Mouse (Mus musculus) cerebellum, adult 18-20 months (tissue): Measurements from ENCODE around the gene Oas1a.
"Not testable (repeated sequence)": the region's sequence is repeated elsewhere in the genome, so short reads cannot be mapped to it uniquely, and the experiment has no call there.

Source experiments
- DNase-seq, 2 experiments: peaks; one replicate each; pipeline ENCODE4 v3.0.0; 2021

Oas1a gene

DNA sequence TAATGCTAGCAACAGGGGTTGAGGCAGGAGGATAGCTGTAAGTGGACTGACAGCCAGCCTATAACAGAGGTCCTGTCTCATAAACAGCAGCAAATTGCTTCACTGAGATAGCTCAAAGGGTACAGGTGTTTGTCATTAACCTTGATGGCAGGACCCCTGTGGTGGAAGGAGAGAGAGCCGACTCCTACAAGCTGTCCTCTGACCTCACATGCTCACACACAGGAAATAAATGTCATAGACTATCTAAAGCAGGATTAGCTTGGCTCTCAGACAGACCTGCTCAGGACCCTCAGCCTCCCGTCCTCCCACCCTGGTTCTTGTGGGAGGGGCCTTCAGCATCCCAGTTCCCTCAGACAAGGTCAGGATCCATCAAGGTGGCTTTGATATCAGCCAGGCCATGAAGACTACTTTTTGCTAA is 15.1 kb downstream of the Oas1a start:
- DNase-seq = no peak

DNA sequence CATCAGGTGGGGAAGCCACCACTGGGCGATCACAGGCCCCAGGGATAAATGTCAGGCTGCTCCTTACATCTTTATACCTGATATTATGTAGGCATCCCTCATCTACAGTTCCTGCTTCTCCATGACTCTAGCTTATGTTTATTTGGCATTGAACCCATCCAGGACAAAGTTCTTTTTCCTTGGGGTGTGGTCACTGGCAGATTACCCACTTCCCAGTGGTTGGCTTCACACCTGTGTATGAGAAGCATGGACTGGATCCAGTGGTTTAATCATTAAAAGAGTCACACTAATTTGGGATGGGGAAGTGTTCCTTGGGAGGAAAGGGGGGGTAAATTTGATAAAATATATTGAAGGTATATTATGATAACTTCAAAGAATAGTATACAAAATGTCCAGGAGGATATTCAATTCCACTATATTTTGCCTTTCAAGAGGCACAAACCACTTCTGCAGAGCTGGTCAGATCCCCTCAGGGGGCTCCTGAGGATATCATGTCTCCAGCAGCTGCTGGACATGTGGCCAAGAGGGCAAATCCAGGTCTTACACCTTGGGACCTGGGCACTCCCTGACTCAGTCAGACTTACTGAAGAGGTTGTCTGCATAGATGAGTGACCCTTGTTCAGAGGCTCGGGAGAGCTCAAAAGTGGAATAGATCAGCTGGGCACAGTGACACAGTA is 15.6 kb downstream of the Oas1a start:
- not testable (repeated sequence) for DNase-seq

DNA sequence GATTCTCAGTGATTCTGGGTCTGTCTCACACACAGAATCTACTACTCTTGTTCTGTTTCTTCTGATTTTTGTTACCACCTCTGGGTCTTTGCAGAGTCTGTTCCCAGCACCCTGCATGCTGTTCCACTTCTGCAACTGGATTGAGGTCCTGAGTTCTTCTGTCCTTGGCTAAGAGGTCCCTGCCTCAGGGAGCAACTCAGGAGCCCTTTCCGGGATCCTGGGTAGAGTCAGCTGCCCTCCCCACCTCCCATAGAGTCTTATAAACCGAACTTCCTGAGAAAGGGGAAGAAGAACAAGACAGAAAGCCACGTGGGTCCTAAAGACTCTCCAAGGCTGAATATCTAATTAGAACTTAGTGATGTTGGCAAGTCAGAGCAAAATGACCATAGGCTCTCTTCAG is 16.3 kb downstream of the Oas1a start:
- no peak for DNase-seq

DNA sequence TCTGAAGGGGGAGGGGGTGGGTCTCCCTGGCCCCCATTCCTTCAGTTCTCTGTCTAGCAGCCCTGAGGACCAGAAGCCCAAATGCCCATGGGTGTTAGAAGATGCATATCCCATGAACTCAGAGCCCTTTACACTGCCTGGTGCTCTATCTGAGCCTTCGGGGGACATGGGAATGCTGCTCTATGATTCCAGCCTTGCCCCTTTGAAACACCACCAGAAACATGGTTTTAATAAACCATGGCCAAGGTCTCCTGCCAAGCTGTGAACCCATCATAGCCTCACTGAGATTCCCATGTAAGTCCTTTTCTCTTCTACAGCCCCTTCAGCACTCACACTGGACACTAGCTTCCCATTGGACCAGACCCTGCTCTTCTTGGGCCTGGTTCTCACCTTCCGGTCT is 17.3 kb downstream of the Oas1a start:
- no peak for DNase-seq

DNA sequence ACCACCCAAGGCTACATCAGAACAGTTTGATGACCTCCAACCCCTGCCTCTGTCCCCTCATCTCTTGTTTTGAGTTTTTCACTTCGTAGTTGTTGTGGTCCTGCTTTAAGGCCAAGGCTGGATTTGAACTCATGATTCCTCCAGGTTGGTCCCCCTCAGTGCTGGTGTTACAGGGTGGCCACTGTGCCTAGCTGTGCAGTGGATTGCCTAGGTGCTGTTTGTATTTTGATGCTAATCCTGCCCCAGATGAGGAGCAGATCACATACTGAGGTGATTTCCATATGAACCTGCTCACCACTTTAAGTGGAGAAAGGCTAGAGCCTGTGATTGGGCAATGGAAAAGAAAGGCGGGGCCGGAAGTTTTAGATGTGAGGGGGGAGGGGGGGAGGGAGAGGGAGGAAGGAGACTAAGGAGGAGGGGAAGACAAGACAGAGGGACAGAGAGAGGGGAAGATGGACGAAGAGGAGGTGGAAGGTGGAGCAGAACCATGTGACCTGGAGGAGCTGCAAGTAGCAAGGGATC is 19.0 kb downstream of the Oas1a start:
- not testable (repeated sequence) for DNase-seq

DNA sequence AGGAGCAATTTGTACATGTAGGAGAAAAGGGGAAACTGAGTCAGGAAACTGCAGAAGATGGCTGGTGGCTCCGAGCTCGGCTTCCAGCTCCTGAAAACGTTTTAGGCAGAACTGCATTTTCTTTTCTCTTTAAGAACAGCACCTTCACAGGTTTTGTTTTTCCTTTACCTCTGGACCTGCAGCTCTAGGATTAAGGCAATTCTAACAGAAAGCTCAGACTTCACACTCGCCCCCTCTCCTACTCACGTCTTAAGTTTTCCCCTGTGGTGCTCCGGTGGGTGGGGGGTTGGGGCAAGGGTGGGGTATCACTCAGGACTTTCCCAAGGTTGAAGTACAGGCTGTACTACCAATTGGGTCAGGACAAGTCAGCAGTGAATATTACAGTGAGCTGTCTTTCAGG is 19.5 kb downstream of the Oas1a start:
- no peak for DNase-seq

DNA sequence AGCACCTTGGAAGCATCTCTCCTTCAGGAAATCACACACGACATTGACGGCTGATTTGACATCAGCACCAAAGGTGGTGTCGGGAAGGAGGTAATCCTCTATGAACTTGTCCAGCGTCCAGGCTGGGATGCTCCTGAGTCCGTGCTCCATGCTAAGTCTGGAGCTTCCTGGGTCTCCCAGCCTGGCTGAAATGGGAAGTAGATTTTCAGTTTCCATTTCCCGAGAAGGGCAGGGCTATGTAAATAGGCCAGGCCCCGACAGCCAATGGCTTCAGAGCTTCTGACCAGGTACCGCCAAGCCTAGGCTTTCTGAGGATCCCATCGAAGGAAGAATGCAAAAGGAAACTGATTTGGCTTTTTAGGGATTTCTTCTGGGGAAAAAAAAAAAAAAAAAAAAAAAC is 19.9 kb downstream of the Oas1a start, which contains the start of gene Oas1g:
Oas1g (minus strand) TSS at position 201 of the 400 bp plus-strand sequence.
- not testable (repeated sequence) for DNase-seq

DNA sequence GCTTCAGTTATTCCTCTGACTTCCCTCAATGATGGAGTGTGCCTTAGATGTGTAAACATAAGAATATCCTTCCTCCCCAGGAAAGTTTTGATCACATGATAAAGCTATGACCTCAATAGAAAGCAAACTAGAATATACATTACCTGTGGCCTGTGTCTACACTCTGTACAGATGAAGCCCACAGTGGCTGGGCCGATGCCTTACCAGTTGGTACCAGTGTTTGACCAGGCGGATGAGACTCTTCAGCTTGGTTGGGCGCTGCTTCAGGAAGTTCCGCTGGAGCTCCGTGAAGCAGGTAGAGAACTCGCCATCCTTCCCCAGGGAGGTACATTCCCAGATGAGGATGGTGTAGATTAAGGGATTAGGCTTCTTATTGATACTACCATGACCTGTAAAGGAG is 25.6 kb downstream of the Oas1a start:
- DNase-seq = not testable (repeated sequence)

DNA sequence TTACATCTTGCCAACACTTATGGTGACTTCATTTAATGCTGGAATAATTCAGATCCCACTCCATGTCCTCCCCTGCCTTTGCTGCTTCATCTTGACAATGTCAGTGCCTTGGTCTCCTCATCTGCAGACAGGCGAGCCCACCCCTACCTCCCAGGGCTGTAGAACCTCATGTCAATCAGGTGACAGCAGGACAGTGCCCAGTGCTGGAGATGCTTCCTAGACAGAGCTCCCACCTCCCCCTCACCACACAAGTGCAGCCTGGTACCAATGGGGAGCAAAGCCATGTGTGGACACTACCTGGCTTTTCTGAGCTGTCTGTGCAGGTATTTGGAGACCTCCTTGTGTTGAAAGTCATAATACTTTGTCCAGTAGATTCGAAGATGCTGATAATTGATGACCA is 28.5 kb downstream of the Oas1a start:
- DNase-seq = not testable (repeated sequence)

DNA sequence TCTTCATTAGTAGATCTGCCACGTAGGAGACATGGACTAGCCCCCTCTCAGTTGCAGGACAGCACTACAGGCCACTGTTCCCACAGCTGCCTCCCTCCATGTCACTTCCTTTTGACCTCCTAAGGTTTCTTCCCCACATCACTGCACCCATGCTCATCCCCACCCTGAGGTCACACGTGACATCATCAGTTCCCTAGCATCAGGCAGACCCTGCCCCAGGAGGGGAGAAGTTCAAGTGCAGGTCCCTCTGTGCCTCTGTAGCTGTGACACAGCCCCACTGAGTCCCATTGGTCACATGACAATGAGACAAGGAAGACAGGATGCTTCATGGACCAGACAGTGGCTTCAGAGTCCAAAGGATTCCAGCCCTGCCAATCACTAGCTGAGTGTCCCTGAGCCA is 29.9 kb downstream of the Oas1a start:
- not testable (repeated sequence) for DNase-seq

DNA sequence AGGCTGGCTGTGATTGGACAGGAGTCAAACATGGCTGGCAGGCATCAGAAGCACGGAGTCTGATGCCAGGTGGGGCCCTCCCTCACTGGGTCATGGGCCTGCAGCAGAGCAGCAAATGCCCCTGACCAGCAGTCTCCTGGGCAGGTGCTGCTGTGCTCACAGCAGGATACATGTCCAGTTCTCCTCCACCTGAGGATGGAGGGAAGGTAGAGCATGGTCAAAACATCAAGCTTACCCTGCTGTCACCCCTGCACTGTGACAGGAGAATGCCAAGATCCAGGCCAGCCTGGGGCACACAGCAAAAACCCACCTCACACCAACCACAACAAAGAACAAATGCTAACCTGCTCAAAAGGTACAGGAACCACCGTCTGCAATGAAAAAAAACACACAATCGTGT is 30.5 kb downstream of the Oas1a start:
- peak in 1 of 2 experiments; percentile 15 for DNase-seq

DNA sequence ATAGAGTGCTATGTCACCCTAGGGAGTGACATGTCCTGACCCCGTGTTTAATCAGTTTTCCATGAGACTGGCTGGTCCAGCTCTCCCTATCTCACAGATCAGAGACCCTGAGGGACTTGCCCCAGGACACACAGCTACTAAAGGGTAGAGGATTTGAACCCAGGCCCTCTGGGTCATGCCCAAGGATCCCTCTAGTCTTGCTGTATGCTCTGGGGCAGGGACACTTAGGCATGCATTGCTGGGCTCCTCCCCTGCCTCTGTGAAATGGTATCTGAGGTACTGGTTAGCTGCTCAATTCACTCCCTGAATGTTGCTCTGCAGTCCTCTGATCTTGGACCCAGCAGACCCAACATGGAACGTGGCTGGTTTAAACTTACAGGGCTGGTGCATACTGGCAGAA is 35.9 kb downstream of the Oas1a start:
- no peak for DNase-seq

DNA sequence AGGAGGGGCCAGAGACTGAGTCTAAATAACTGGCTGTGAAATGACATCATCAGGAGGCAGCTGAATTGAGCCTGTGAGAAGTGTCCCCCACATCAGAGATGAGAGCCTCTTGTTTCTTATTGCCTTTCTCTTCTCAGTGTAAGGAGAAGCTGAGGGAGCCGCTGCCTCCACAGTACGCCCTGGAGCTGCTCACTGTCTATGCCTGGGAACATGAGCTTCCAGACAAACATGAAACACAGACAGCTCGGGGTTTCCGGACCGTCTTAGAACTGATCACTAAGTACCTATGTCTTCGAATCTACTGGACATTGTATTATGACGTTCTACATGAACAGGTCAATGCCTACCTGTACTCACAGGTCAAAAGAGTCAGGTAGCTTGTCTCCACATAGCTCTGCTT is 36.5 kb downstream of the Oas1a start:
- DNase-seq = no peak

DNA sequence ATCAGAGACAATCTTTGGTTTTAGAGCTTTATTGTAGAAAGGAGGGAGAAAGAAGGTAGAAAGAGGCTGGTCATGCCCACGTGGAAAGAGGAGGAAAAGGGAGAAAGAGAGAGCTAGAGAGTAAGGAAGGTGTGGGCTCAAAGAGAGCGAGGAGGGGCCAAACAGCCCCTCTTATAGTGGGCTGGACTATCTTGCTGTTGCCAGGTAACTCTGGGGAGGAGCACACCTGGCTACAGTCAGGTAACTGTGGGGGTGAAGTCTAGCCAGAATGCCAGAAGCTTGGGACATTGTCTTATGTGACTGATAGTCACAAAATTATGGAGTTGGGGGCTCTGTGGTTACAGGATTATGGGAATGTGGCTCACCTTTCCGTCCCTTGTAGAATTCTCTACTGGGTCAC is 37.2 kb downstream of the Oas1a start:
- no peak for DNase-seq

DNA sequence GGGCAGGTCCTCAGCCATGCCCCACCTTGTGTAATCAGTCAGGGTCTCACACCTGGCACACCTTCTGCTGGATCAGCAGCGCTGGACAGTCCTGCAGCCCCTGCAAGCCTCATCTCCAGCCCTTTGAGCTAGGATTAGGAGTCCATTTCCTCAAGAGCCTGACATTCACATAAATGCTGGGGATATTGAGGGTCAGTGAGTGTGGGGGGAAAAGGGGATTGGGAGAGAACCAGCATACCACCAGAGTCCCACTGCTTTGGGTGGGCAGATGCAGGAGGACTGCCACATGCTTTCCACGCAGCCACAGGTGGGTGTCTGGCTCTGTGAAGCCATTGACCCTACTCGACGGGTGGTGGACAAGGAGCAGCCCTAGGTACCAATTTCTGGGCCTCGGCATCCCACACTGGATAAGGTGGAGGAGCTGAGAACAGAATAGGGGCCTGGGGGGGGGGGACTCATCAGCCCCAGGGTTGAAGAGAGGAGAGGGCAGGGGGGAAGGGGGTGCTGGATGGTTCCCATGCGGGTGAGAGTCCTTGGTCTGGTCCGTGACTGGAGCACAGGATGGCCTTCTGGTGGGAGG is 37.8 kb downstream of the Oas1a start:
- DNase-seq = no peak

DNA sequence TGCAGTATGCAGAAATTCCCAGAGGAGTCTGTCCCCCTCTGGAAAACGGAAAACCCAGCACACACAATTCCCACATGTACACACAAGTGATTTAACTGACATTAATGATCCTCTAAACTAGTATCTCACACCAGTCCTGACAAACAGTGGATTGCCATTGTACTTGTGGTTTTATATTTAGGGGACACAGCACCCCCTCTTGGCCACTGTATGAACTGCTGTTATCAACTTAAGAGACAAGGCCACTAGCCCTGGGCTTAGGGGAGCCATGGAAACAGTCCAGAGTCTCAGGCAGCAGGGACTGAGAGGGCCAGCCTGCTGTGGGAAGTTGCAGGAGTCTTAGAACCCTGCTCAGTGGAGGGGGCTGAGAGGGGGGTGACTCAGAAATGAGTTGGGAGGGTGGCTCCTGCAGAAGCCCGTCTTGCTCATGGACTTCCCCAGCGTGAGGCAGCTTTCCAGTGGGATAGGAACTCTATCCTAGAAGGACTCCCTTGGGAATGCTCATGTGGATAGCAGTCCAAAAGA is 41.9 kb downstream of the Oas1a start:
- DNase-seq = no peak

DNA sequence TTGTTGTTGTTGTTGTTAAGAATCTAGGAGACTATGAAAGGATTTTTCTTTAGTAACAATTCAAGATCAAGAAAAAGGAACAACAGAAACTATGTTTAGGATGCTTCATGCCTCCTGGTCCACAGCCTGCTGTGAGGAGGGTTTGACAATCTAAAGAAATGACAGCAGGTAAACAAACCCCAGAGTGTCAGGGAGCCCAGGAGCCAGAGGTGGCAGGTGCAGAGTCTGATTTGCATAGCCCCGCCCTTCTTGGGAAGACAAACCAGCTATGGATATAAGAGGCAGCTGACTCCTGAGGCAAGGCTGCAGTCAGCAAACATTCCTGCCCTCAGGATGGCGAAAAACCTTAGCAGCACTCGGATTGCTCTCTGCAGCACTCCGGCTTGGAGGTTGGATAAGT is 46.2 kb downstream of the Oas1a start, which contains the start of gene Oas1h:
Oas1h (plus strand) TSS at position 301 of the 400 bp plus-strand sequence.
- no peak for DNase-seq

DNA sequence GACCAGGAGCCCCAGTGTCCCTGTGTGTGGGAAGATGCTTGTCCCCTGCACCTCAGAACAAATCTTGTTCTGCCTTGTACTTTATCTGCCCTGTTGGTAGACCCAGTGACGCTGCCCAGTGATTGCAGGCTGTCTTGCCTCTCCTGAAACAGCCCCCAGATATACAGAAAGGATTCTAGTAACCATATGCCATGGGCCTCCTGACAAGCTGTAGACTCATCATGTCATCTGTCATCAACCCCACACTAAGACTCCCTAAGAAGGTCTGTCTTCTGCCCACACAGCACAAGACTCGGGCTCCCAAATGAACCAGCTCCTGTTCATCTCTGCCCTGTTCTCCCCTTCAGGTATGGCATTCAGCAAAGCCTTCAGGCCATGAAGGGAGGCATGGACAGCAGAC is 48.1 kb downstream of the Oas1a start:
- no peak for DNase-seq

DNA sequence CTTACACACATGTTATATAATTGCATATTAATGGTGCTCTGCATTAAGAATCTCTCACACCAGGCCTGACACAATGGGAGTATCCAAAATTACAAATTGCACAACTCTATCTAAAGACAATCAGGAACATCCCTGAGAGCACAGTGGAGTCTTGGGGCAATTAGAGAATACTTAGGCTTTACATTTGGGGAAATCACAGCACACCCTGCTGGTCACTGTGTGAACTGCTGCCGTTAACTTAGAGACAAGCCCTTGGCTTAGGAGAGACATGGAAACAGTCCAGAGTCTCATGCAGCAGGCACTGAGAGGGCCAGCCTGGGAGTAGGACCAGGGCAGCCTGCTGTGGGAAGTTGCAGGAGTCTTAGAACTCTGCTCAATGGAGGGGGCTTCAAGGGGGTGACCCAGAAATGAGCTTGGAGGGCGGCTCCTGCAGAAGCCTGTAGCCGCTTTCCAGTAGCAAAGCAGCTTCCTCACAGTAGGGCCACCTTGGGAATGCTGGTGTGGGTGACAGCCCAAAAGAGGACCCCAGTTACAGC is 57.7 kb downstream of the Oas1a start:
- DNase-seq = peak; percentile 14 to 33

DNA sequence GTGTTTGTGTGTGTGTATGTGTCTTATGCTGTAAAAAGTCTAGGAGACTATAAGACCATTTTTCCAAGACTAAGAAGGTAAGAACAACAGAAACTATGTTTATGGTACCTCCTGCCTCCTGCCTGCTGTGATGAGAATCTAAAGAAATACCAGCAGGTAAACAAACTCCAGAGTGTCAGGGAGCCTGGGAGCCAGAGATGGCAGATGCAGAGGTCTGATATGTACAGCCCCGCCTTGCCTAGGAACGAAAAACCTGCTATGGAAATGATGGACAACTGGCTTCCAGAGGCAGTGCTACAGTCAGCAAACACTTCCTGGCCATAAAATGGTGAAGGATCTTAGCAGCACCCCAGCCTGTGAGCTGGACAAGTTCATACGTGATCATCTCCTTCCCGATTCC is 60.3 kb downstream of the Oas1a start, which contains the start of gene Oas1f:
Oas1f (plus strand) TSS at position 301 of the 400 bp plus-strand sequence.
- no peak for DNase-seq
